Mouse (Mus musculus): ENCODE data around the gene Tmem236.
A peak's percentile ranks its signal among the peaks of the same experiment; 100 is the strongest.

The Tmem236 gene

GRCm38 (mm10) chr2:14249839-14250564, 75.7 kb downstream of the Tmem236 start:
- DNase-seq (ENCODE audit: low read depth), result peak; percentile 32

GRCm38 (mm10) chr2:14251938-14252337, 77.6 kb downstream of the Tmem236 start:
- no peak for DNase-seq (ENCODE audit: low read depth)

GRCm38 (mm10) chr2:14258345-14258850, 84.1 kb downstream of the Tmem236 start:
- no peak for DNase-seq (ENCODE audit: low read depth)

- DNase-seq (ENCODE audit: low read depth), result no peak
Observed at GRCm38 (mm10) chr2:14262090-14262489, 87.8 kb downstream of the Tmem236 start.

GRCm38 (mm10) chr2:14269160-14269559, 94.8 kb downstream of the Tmem236 start:
- DNase-seq (ENCODE audit: low read depth), result no peak
